Mouse (Mus musculus) MEL (cell line): Measurements from ENCODE around the gene Glipr1l2.
"Not testable (repeated sequence)": the region's sequence is repeated elsewhere in the genome, so short reads cannot be mapped to it uniquely, and the experiment has no call there.

Experiments used
- CHD2 ChIP-seq: IDR thresholded peaks from 2 replicates; pipeline ENCODE4 v1.6.1; 2011; ENCODE audit warnings: low read length, improper control_type of control experiment
- CTCF ChIP-seq, 3 experiments: IDR thresholded peaks in 2 of 3; conservative IDR thresholded peaks in 1 of 3; 2 replicates each; pipeline ENCODE4 v1.5.1; 2011 to 2012; ENCODE audit warnings: low read length in 3 of 3, low read depth in 2 of 3, mild to moderate bottlenecking in 2 of 3, improper control_type of control experiment in 1 of 3, inconsistent platforms in 1 of 3, mixed read lengths in 1 of 3, moderate library complexity in 1 of 3; ENCODE audit not compliant: control insufficient read depth in 1 of 3, insufficient read depth in 1 of 3, poor library complexity in 1 of 3, severe bottlenecking in 1 of 3
- EP300 ChIP-seq, 2 experiments: IDR thresholded peaks; 2 replicates each; pipeline ENCODE4 v1.6.1; 2011; ENCODE audit warnings: improper control_type of control experiment in 2 of 2, low read length in 2 of 2, low read depth in 1 of 2, mild to moderate bottlenecking in 1 of 2
- HCFC1 ChIP-seq: IDR thresholded peaks from 2 replicates; pipeline ENCODE4 v1.6.1; 2012; ENCODE audit warnings: low read depth, mild to moderate bottlenecking, inconsistent platforms, low read length, improper control_type of control experiment, moderate library complexity
- JUND ChIP-seq: IDR thresholded peaks from 2 replicates; pipeline ENCODE4 v1.6.1; 2011; ENCODE audit warnings: low read depth, mild to moderate bottlenecking, improper control_type of control experiment, low read length
- MEF2A ChIP-seq: IDR thresholded peaks from 2 replicates; pipeline ENCODE4 v1.6.1; 2014; ENCODE audit warnings: low read depth, mild to moderate bottlenecking, inconsistent platforms, low read length, improper control_type of control experiment; ENCODE audit not compliant: poor library complexity, insufficient replicate concordance, severe bottlenecking; ENCODE audit errors: extremely low read depth
- NELFE ChIP-seq: IDR thresholded peaks from 2 replicates; pipeline ENCODE4 v1.6.1; 2011; ENCODE audit warnings: low read depth, low read length, improper control_type of control experiment
- POLR2A ChIP-seq, 2 experiments: IDR thresholded peaks; 2 replicates each; pipeline ENCODE4 v1.6.1; 2011 to 2012; ENCODE audit warnings: low read length in 2 of 2, mild to moderate bottlenecking in 2 of 2, control low read depth in 1 of 2, improper control_type of control experiment in 1 of 2, low read depth in 1 of 2, moderate library complexity in 1 of 2; ENCODE audit not compliant: control insufficient read depth in 1 of 2, insufficient read depth in 1 of 2, poor library complexity in 1 of 2
- POLR2AphosphoS2 ChIP-seq: IDR thresholded peaks from 2 replicates; pipeline ENCODE4 v1.6.1; 2011; ENCODE audit warnings: low read length, improper control_type of control experiment
- SMC3 ChIP-seq: IDR thresholded peaks from 2 replicates; pipeline ENCODE4 v1.6.1; 2011; ENCODE audit warnings: low read depth, low read length, improper control_type of control experiment
- TAL1 ChIP-seq: IDR thresholded peaks from 2 replicates; pipeline ENCODE4 v1.6.1; 2012; ENCODE audit warnings: mild to moderate bottlenecking, inconsistent platforms, low read length, moderate library complexity, mixed read lengths
- ZNF384 ChIP-seq: IDR thresholded peaks from 2 replicates; pipeline ENCODE4 v1.6.1; 2012; ENCODE audit warnings: low read depth, mild to moderate bottlenecking, inconsistent platforms, low read length, improper control_type of control experiment

- not testable (repeated sequence) for TF ChIP-seq CTCF (IDR thresholded peaks at IDR 0.05 in 2 of 3, conservative IDR thresholded peaks at IDR 0.05 in 1 of 3; ENCODE audit: control insufficient read depth in 1 of 3, insufficient read depth in 1 of 3, low read depth in 2 of 3, low read length in 3 of 3, poor library complexity in 1 of 3, severe bottlenecking in 1 of 3); POLR2A (IDR thresholded peaks at IDR 0.05; ENCODE audit: control insufficient read depth in 1 of 2, insufficient read depth in 1 of 2, low read depth in 1 of 2, low read length in 2 of 2, poor library complexity in 1 of 2); HCFC1; TAL1; ZNF384; MEF2A; SMC3; NELFE; EP300 (IDR thresholded peaks at IDR 0.05; ENCODE audit: low read depth in 1 of 2, low read length in 2 of 2); JUND; CHD2; POLR2AphosphoS2
Measured at GRCm38 (mm10) chr10:112044283-112044682, 38.9 kb upstream of the Glipr1l2 start.
